Mouse (Mus musculus) liver, adult 2 months (tissue): ENCODE measurements around the gene Gm20388.

Source experiments
- CTCF ChIP-seq: fragments of 200-500 bp; IDR thresholded peaks from 2 replicates; pipeline ENCODE4 v1.5.1; 2011; ENCODE audit warnings: low read depth, low read length, control low read depth
- POLR2A ChIP-seq: fragments of 200-500 bp; IDR thresholded peaks from 2 replicates; pipeline ENCODE4 v1.6.1; 2011; ENCODE audit warnings: low read length, control low read depth; ENCODE audit not compliant: insufficient read depth; ENCODE audit errors: extremely low read depth

- TF ChIP-seq CTCF (no peak), POLR2A (no peak)
Observed at GRCm38 (mm10) chr8:124323356-124323755, 4412.7 kb downstream of the Gm20388 start.
